Mouse (Mus musculus): ENCODE data around the gene Vmn1r1. TPM values are rescaled to one million over a fixed set of nuclear protein-coding genes. Genes with fewer than 3 reads are reported as not detected.

The Vmn1r1 gene
- polyA plus RNA-seq, 1 experiment from 2014 or later, result not detected

Other genes starting within 250 kb of the Vmn1r1 start
- gene Enah, start 144.5 kb downstream of the Vmn1r1 start, polyA plus RNA-seq (2015; fragmentation: Nextera tagmentation; extraction: Ambion mirVana), result 3.9 and 4.8 TPM in 2 replicates
- 274 and 279 TPM in 2 replicates for gene Srp9, start 39.7 kb downstream of the Vmn1r1 start, polyA plus RNA-seq (2015; fragmentation: Nextera tagmentation; extraction: Ambion mirVana)
- 137 and 149 TPM in 2 replicates for gene Degs1, start 118.3 kb upstream of the Vmn1r1 start, polyA plus RNA-seq (2015; fragmentation: Nextera tagmentation; extraction: Ambion mirVana)
- gene Fbxo28, start 177.1 kb upstream of the Vmn1r1 start, polyA plus RNA-seq (2015; fragmentation: Nextera tagmentation; extraction: Ambion mirVana), result 25.9 and 31.5 TPM in 2 replicates
- gene Trp53bp2, start 244.7 kb upstream of the Vmn1r1 start, polyA plus RNA-seq (2015; fragmentation: Nextera tagmentation; extraction: Ambion mirVana), result 10.8 and 12.2 TPM in 2 replicates